Mouse (Mus musculus): ENCODE data around the gene Gm10719.
"Not testable (repeated sequence)": the region's sequence is repeated elsewhere in the genome, so short reads cannot be mapped to it uniquely, and the experiment has no call there.

The Gm10719 gene

GRCm38 (mm10) chr9:3017108-3017507 is at the start of gene Gm10719:
TSS of gene Gm10719 (plus strand) at chr9:3017408.
- DNase-seq: not testable (repeated sequence)

GRCm38 (mm10) chr9:3000445-3000972 is 16.7 kb upstream of the Gm10719 start, which contains the start of gene Gm10722:
TSS of gene Gm10722 (plus strand) at chr9:3000922.
- not testable (repeated sequence) for DNase-seq

GRCm38 (mm10) chr9:3001006-3001405 is 16.2 kb upstream of the Gm10719 start:
- DNase-seq: peak; percentile 5

- peak; percentile 97 for DNase-seq
Measured at GRCm38 (mm10) chr9:3001948-3002659, 15.1 kb upstream of the Gm10719 start.

GRCm38 (mm10) chr9:3002794-3003396 is 14.3 kb upstream of the Gm10719 start, which contains the start of gene Gm11168:
TSS of gene Gm11168 (plus strand) at chr9:3003346.
- not testable (repeated sequence) for DNase-seq

- DNase-seq: not testable (repeated sequence)
Measured at GRCm38 (mm10) chr9:3006179-3006578, 11.0 kb upstream of the Gm10719 start.

- peak; percentile 87 for DNase-seq
Measured at GRCm38 (mm10) chr9:3006636-3007035, 10.6 kb upstream of the Gm10719 start.

GRCm38 (mm10) chr9:3007272-3007671 is 9.9 kb upstream of the Gm10719 start:
- DNase-seq: not testable (repeated sequence)

GRCm38 (mm10) chr9:3009331-3009730 is 7.9 kb upstream of the Gm10719 start:
- DNase-seq: not testable (repeated sequence)

- DNase-seq: not testable (repeated sequence)
Measured at GRCm38 (mm10) chr9:3012054-3012621, 5.1 kb upstream of the Gm10719 start.

- DNase-seq: not testable (repeated sequence)
Measured at GRCm38 (mm10) chr9:3012733-3013279, 4.4 kb upstream of the Gm10719 start, which contains the start of gene Gm10721. TSS of gene Gm10721 (plus strand) at chr9:3013140.

GRCm38 (mm10) chr9:3015354-3015753 is 1.9 kb upstream of the Gm10719 start, which contains the start of gene Gm10720:
TSS of gene Gm10720 (plus strand) at chr9:3015654.
- not testable (repeated sequence) for DNase-seq

- not testable (repeated sequence) for DNase-seq
Measured at GRCm38 (mm10) chr9:3015896-3016295, 1.3 kb upstream of the Gm10719 start.

GRCm38 (mm10) chr9:3018944-3019343 is 1.7 kb downstream of the Gm10719 start:
- not testable (repeated sequence) for DNase-seq

- DNase-seq: peak; percentile 33
Measured at GRCm38 (mm10) chr9:3019835-3020727, 2.9 kb downstream of the Gm10719 start.

GRCm38 (mm10) chr9:3022316-3023008 is 5.3 kb downstream of the Gm10719 start:
- peak; percentile 60 for DNase-seq

GRCm38 (mm10) chr9:3023312-3023984 is 6.2 kb downstream of the Gm10719 start, which contains the start of gene Gm10718:
TSS of gene Gm10718 (plus strand) at chr9:3023547.
- not testable (repeated sequence) for DNase-seq

GRCm38 (mm10) chr9:3023985-3024648 is 6.9 kb downstream of the Gm10719 start:
- peak; percentile 37 for DNase-seq

- peak; percentile 8 for DNase-seq
Measured at GRCm38 (mm10) chr9:3024912-3025467, 7.8 kb downstream of the Gm10719 start, which contains the start of gene Gm10717. TSS of gene Gm10717 (plus strand) at chr9:3025417.
